Mouse (Mus musculus) megakaryocyte, embryonic 14.5 days (primary cell): ENCODE data around the gene Crmp1.

ENCODE experiments used
- FLI1 ChIP-seq: IDR thresholded peaks from 2 replicates; pipeline ENCODE4 v1.6.1; 2012; ENCODE audit warnings: low read length, inconsistent platforms, mixed read lengths
- GATA1 ChIP-seq: IDR thresholded peaks from 3 replicates; pipeline ENCODE4 v1.6.1; 2012; ENCODE audit warnings: mixed read lengths, low read length, inconsistent platforms, borderline replicate concordance

- TF ChIP-seq GATA1 = no peak
- TF ChIP-seq FLI1 = no peak
Measured at GRCm38 (mm10) chr5:37202285-37202684, 39.5 kb upstream of the Crmp1 start.
